Mouse (Mus musculus) liver, embryonic 14.5 days (tissue): ENCODE measurements around the gene Ccl24.

Experiments
- CTCF ChIP-seq: IDR thresholded peaks from 2 replicates; pipeline ENCODE4 v1.5.1; 2016; ENCODE audit warnings: antibody characterized with exemption, low read depth, control low read depth
- EP300 ChIP-seq: IDR thresholded peaks from 2 replicates; pipeline ENCODE4 v1.6.1; 2016; ENCODE audit warnings: antibody characterized with exemption, low read depth

DNA sequence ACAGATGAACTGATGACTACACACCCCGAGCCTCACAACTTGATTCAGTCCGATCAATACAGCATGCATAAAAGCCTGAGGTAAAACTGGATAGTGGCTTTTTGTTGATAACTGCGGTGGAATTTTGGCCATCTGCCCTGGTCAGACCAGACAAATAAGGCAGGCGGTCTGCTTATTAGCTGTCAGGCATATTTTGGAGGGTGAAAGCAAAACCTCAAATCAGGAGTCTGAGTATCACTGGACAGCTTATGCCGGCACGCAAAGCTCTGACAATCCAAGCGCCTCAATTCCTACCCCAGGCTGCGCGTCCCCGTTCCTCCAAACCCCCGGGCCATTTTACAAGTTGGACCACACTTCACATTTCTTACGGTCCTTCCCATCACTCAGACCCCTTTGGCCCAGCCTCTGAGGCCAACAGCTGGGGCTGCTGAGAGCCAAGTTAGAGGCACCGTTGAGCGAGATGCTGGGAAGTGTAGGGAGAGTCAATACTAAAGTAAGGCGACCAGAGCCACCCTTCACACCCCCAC lies 28.8 kb downstream of the Ccl24 start:
- TF ChIP-seq CTCF (no peak), EP300 (no peak)
